Mouse (Mus musculus) erythroblast, embryonic 14.5 days (primary cell): ENCODE measurements around the gene Apbb2.

Source experiments
- GATA1 ChIP-seq: IDR thresholded peaks from 2 replicates; pipeline ENCODE4 v1.6.1; 2012; ENCODE audit warnings: low read length, inconsistent platforms, mixed read lengths
- TAL1 ChIP-seq: IDR thresholded peaks from 3 replicates; pipeline ENCODE4 v1.6.1; 2012; ENCODE audit warnings: low read length, inconsistent platforms, mixed read lengths

GRCm38 (mm10) chr5:66436791-66437246 is 181.8 kb downstream of the Apbb2 start:
- TF ChIP-seq GATA1 (no peak), TAL1 (no peak)
